Comparison of ENCODE assay signal across 17 mouse cellular contexts in the genomic region with DNA sequence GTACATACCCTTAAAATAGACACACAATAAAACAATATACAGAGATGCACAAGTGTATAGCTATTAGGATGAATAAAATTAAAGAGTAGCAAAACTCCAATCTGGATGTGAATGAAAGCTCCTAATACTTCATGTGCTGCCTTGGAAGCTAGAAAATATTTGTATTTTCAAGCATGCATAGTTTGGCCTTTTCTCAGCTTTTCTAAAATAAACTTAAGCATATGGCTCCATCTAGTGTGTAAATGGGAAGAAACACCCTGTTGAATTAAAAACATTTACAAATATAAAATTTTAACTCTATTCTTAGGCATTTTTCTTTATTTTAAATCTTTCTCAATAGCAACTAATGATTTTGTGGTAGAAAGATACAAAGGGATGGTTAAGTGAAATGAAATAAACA.
DNase-seq lines count a peak whose midpoint lies in the region; ATAC-seq and TF ChIP-seq lines count a peak whose summit lies in the region.
"Had no signal": no experiment of that assay in that cellular context is flagged by ENCODE, and none has a peak within 500 bp of the region (broad histone marks: within the 10 kb centered on the region; RNA-seq: fewer than 3 reads in every experiment).

No protein-coding gene starts in this region.

- no peaks in the 10 kb centered on the region for H3K27me3 ChIP-seq in intestine, postnatal 0 days (replicated peaks; ENCODE audit: control insufficient read depth, insufficient read depth, low read length)
- H3K27me3 ChIP-seq in intestine, embryonic 15.5 days (replicated peaks): no peaks in the 10 kb centered on the region
- H3K27me3 ChIP-seq in midbrain, embryonic 16.5 days (ENCODE audit: control insufficient read depth, insufficient read depth, low read depth, low read length): no peaks in the 10 kb centered on the region
- H3K27me3 ChIP-seq in midbrain, embryonic 13.5 days: no peaks in the 10 kb centered on the region
- H3K27me3 ChIP-seq: embryonic facial prominence, embryonic 12.5 days; heart, embryonic 13.5 days; limb, embryonic 13.5 days; stomach, embryonic 15.5 days had no signal

- H3K9ac ChIP-seq in intestine, postnatal 0 days (ENCODE audit: low read depth, low read length): no peak overlapping the region
- no peak overlapping the region for H3K9ac ChIP-seq in intestine, embryonic 15.5 days
- no peak overlapping the region for H3K9ac ChIP-seq in midbrain, embryonic 16.5 days (ENCODE audit: low read depth, low read length)
- H3K9ac ChIP-seq in midbrain, embryonic 13.5 days (replicated peaks): no peak overlapping the region
- H3K9ac ChIP-seq: embryonic facial prominence, embryonic 12.5 days; heart, embryonic 13.5 days; limb, embryonic 13.5 days; liver, embryonic 14.5 days; stomach, embryonic 15.5 days had no signal

- no peaks in the 10 kb centered on the region for H3K36me3 ChIP-seq in intestine, postnatal 0 days (ENCODE audit: control insufficient read depth, insufficient read depth)
- no peaks in the 10 kb centered on the region for H3K36me3 ChIP-seq in intestine, embryonic 15.5 days
- no peaks in the 10 kb centered on the region for H3K36me3 ChIP-seq in midbrain, embryonic 16.5 days (ENCODE audit: control insufficient read depth, insufficient read depth, low read length)
- H3K36me3 ChIP-seq in midbrain, embryonic 13.5 days: no peaks in the 10 kb centered on the region
- H3K36me3 ChIP-seq: embryonic facial prominence, embryonic 12.5 days; heart, embryonic 13.5 days; limb, embryonic 13.5 days; stomach, embryonic 15.5 days had no signal

- no peaks in the 10 kb centered on the region for H3K9me3 ChIP-seq in intestine, postnatal 0 days (ENCODE audit: control insufficient read depth)
- no peaks in the 10 kb centered on the region for H3K9me3 ChIP-seq in intestine, embryonic 15.5 days
- H3K9me3 ChIP-seq in midbrain, embryonic 16.5 days (replicated peaks; ENCODE audit: control insufficient read depth, low read length, poor library complexity, severe bottlenecking): no peaks in the 10 kb centered on the region
- H3K9me3 ChIP-seq in midbrain, embryonic 13.5 days: no peaks in the 10 kb centered on the region
- H3K9me3 ChIP-seq: embryonic facial prominence, embryonic 12.5 days; heart, embryonic 13.5 days; limb, embryonic 13.5 days; stomach, embryonic 15.5 days had no signal

- peak; percentile 14 for DNase-seq in brain, embryonic 18.5 days (ENCODE audit: low read depth, low spot score)
- DNase-seq in spleen, adult 12 weeks (ENCODE audit: low spot score): no peak
- DNase-seq in lung, postnatal 36 days: no peak
- DNase-seq: adrenal gland, adult 2 months; cerebellum, adult 8-10 months; gastrocnemius, adult 2 months; heart, postnatal 36 days had no signal

- TF ChIP-seq CTCF in intestine, postnatal 0 days (IDR thresholded peaks at IDR 0.05; ENCODE audit: low read depth): peak; percentile 36

- ATAC-seq in intestine, postnatal 0 days: no peak
- no peak for ATAC-seq in intestine, embryonic 15.5 days
- 0 out of 2 replicates have a peak, but pooled peaks have one; percentile 51 for ATAC-seq in midbrain, embryonic 16.5 days
- ATAC-seq in midbrain, embryonic 13.5 days: no peak
- ATAC-seq: lung, postnatal 0 days had no signal

- no peak overlapping the region for H3K4me2 ChIP-seq in intestine, postnatal 0 days (replicated peaks; ENCODE audit: low read depth)
- H3K4me2 ChIP-seq in intestine, embryonic 15.5 days (replicated peaks): no peak overlapping the region
- no peak overlapping the region for H3K4me2 ChIP-seq in midbrain, embryonic 16.5 days (ENCODE audit: low read length)
- H3K4me2 ChIP-seq in midbrain, embryonic 13.5 days (replicated peaks): no peak overlapping the region
- H3K4me2 ChIP-seq: embryonic facial prominence, embryonic 12.5 days; heart, embryonic 13.5 days; limb, embryonic 13.5 days; stomach, embryonic 15.5 days had no signal

- no peaks in the 10 kb centered on the region for H3K4me1 ChIP-seq in intestine, postnatal 0 days (replicated peaks; ENCODE audit: control insufficient read depth, insufficient read depth, low read length)
- no peaks in the 10 kb centered on the region for H3K4me1 ChIP-seq in intestine, embryonic 15.5 days (replicated peaks)
- H3K4me1 ChIP-seq in midbrain, embryonic 16.5 days (ENCODE audit: control insufficient read depth, insufficient read depth, low read length): no peaks in the 10 kb centered on the region
- H3K4me1 ChIP-seq in midbrain, embryonic 13.5 days (replicated peaks): no peaks in the 10 kb centered on the region
- H3K4me1 ChIP-seq: embryonic facial prominence, embryonic 12.5 days; heart, embryonic 13.5 days; limb, embryonic 13.5 days; stomach, embryonic 15.5 days had no signal

- H3K27ac ChIP-seq in intestine, postnatal 0 days (ENCODE audit: low read depth, low read length): no peak overlapping the region
- H3K27ac ChIP-seq in intestine, embryonic 15.5 days: no peak overlapping the region
- no peak overlapping the region for H3K27ac ChIP-seq in midbrain, embryonic 16.5 days (ENCODE audit: low read length)
- no peak overlapping the region for H3K27ac ChIP-seq in midbrain, embryonic 13.5 days
- H3K27ac ChIP-seq: embryonic facial prominence, embryonic 12.5 days; gastrocnemius, adult 2 months; heart, embryonic 13.5 days; limb, embryonic 13.5 days; liver, embryonic 14.5 days; stomach, embryonic 15.5 days had no signal

- no peak overlapping the region for H3K4me3 ChIP-seq in intestine, postnatal 0 days (ENCODE audit: low read depth, low read length)
- no peak overlapping the region for H3K4me3 ChIP-seq in intestine, embryonic 15.5 days (replicated peaks)
- no peak overlapping the region for H3K4me3 ChIP-seq in midbrain, embryonic 16.5 days (ENCODE audit: low read depth, low read length)
- H3K4me3 ChIP-seq in midbrain, embryonic 13.5 days (replicated peaks): no peak overlapping the region
- H3K4me3 ChIP-seq: embryonic facial prominence, embryonic 12.5 days; gastrocnemius, adult 2 months; heart, embryonic 13.5 days; limb, embryonic 13.5 days; stomach, embryonic 15.5 days had no signal
